Mouse (Mus musculus) testis, adult 2 months (tissue): ENCODE results near the gene Higd1a.

Experiments used
- CTCF ChIP-seq: fragments of 200-500 bp; IDR thresholded peaks from 2 replicates; pipeline ENCODE4 v1.5.1; 2012; ENCODE audit warnings: low read depth, mild to moderate bottlenecking, inconsistent platforms, low read length, moderate library complexity; ENCODE audit not compliant: control insufficient read depth, insufficient read depth, insufficient replicate concordance
- POLR2A ChIP-seq: fragments of 200-500 bp; IDR thresholded peaks from 2 replicates; pipeline ENCODE4 v1.6.1; 2012; ENCODE audit warnings: low read depth, mild to moderate bottlenecking, inconsistent platforms, low read length, moderate library complexity; ENCODE audit not compliant: control insufficient read depth

DNA sequence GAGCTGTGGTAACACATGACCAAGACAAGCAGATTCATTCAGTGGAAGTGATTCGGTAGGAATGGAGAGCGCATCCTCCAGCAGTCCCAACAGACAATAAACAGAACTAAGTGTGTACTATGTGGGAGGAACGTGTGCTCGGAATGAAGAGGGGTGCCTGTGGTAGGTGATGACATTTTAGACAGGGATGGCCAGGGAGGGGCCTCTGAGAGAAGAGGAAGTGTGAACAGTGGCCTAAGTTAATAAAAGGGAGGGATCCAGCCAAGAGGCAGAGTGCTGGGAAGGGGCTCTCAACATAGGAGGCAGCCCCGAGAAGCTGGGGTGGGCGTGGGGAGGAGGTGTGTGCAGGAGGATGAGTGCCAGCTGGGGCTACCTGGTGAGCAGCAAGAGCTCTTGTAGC, 29.8 kb downstream of the Higd1a start:
- no peak for TF ChIP-seq POLR2A
- no peak for TF ChIP-seq CTCF
